Mouse (Mus musculus): ENCODE data around the gene 4933403O08Rik. TPM values are rescaled to one million over a fixed set of nuclear protein-coding genes. Genes with fewer than 3 reads are reported as not detected.

4933403O08Rik gene
- not detected in 2 replicates for polyA plus RNA-seq (2015; fragmentation: Nextera tagmentation; extraction: Ambion mirVana)

DNA sequence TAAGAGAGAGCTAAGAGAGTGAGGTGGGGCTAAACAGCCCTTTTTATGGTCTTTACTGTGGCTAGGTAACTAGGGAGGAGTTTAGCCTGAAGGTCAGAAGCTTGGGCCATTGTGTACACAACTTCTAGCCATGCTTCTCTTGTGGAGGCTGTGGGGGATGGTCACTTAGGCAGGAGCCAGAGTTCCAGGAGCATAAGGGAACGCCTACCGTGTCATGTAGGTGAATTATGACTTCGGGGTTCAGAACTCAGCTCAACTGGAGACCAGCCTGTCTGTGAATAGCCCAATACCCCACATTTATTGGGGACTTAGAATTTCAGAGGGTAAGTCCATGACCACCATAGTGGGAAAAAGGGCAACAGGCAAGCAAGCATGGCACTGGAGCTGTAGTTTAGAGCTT is at the start of gene 4933403O08Rik:
TSS of gene 4933403O08Rik (plus strand) at position 301 of the 400 bp plus-strand sequence.
- 79% methylated on average over 3 of the region's 3 CpGs for WGBS
- Histone ChIP-seq H3K4me1 (no peaks in the 10 kb centered on the region), H3K36me3 (no peaks in the 10 kb centered on the region), H3K27me3 (no peaks in the 10 kb centered on the region), H3K4me2 (no peak within 1 kb of the TSS), H3K9ac (no peak within 1 kb of the TSS), H3K9me3 (replicated peaks) (no peaks in the 10 kb centered on the region), H3K27ac (no peak within 1 kb of the TSS), H3K4me3 (replicated peaks) (no peak within 1 kb of the TSS)
- ATAC-seq (replicated peaks; ENCODE audit: low FRiP score): no peak

GRCm38 (mm10) chrX:112242916-112243315 is 4.1 kb downstream of the 4933403O08Rik start:
- no peaks in the 10 kb centered on the region for H3K36me3 ChIP-seq

DNA sequence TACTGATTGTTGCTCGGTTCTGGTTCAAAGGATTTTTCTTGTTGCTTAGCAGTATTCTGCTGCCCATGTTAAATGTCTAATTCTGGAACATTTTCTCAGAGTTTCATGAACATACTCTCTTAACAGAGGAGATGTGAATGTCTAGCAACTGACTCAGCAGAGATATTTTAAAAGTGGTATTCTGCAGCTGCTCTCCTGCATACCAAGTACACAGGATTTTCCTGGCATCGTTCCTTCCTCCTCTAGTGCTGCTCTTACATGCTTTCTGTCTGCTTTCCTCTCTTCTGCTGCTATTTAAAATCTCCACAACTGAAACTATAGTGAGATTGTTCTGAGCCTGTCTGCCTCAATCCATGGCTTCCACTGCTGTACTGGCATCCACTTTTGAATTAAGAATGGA is 16.7 kb downstream of the 4933403O08Rik start:
- H3K9ac ChIP-seq: no peak overlapping the region
- WGBS: 76% methylated on average over 2 of the region's 2 CpGs

More at GRCm38 (mm10) chrX:112242916-112243315, 4.1 kb downstream of the 4933403O08Rik start:
- Histone ChIP-seq H3K4me2 (no peak overlapping the region), H3K9me3 (replicated peaks) (no peaks in the 10 kb centered on the region), H3K27ac (no peak overlapping the region), H3K27me3 (no peaks in the 10 kb centered on the region), H3K4me3 (replicated peaks) (no peak overlapping the region), H3K4me1 (no peaks in the 10 kb centered on the region), H3K9ac (no peak overlapping the region)
- ATAC-seq (replicated peaks; ENCODE audit: low FRiP score): no peak
- WGBS: 94% methylated on average over 1 of the region's 1 CpGs

DNA sequence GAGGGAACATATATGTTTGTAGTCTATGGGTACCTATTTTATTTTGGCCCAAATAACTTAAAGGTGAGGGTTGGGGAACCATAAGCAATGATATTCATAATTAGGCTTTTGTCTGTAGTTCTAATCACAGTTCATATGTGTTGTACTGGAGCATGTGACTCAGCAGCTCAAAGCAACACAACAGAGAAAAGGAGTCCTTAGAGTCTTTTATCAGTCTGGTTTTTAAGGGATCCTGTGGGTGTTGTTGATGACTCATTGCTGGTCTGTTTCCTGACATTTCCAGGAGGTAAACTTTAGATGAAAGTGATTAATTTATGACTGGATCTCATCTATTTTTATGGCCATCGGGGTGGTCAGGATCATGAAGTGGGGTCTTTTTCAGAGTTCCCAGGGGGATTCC is 34.7 kb downstream of the 4933403O08Rik start:
- H3K4me3 ChIP-seq (replicated peaks): no peak overlapping the region
- H3K9me3 ChIP-seq (replicated peaks): no peaks in the 10 kb centered on the region
- no peaks in the 10 kb centered on the region for H3K36me3 ChIP-seq
- H3K4me2 ChIP-seq: no peak overlapping the region
- H3K27me3 ChIP-seq: no peaks in the 10 kb centered on the region
- H3K4me1 ChIP-seq: no peaks in the 10 kb centered on the region
- ATAC-seq (replicated peaks; ENCODE audit: low FRiP score): no peak
- WGBS: 46% methylated on average over 1 of the region's 1 CpGs
- H3K27ac ChIP-seq: no peak overlapping the region
- H3K9ac ChIP-seq: no peak overlapping the region

More for the DNA sequence above, 16.7 kb downstream of the 4933403O08Rik start:
- no peaks in the 10 kb centered on the region for H3K4me1 ChIP-seq
- H3K9me3 ChIP-seq (replicated peaks): no peaks in the 10 kb centered on the region
- H3K4me3 ChIP-seq (replicated peaks): no peak overlapping the region
- no peak for ATAC-seq (replicated peaks; ENCODE audit: low FRiP score)
- H3K36me3 ChIP-seq: no peaks in the 10 kb centered on the region
- H3K27me3 ChIP-seq: no peaks in the 10 kb centered on the region
- no peak overlapping the region for H3K27ac ChIP-seq
- H3K4me2 ChIP-seq: no peak overlapping the region

Other genes with a start within 250 kb of the 4933403O08Rik start
- gene Tex16, start 228.0 kb upstream of the 4933403O08Rik start, polyA plus RNA-seq (2015; fragmentation: Nextera tagmentation; extraction: Ambion mirVana): 1.4 and 1.6 TPM in 2 replicates
- 57.6 and 62.9 TPM in 2 replicates for gene Apool, start 72.3 kb downstream of the 4933403O08Rik start, polyA plus RNA-seq (2015; fragmentation: Nextera tagmentation; extraction: Ambion mirVana)
- gene Satl1, start 167.7 kb downstream of the 4933403O08Rik start, polyA plus RNA-seq (2015; fragmentation: Nextera tagmentation; extraction: Ambion mirVana): not detected in 2 replicates